Mouse (Mus musculus) CD4-positive, CD25-positive, alpha-beta regulatory T cell, adult 4 months (primary cell): ENCODE results near the gene Mbnl1. TPM values are rescaled to one million over a fixed set of nuclear protein-coding genes. Genes with fewer than 3 reads are reported as not detected.

Experiments
- ATAC-seq: one replicate; pipeline ENCODE4 v1.8.0; 2017
- polyA plus RNA-seq, 2 experiments: library from polyadenylated mRNA; unstranded; fragments of 100-300 nt; shearing (Covaris generic); gene quantifications; one replicate each; pipeline ENCODE4 v1.2.1; 2017

Gene Mbnl1
- polyA plus RNA-seq, 2 experiments from 2014 or later = 862 to 1,011 TPM

- ATAC-seq = peak; percentile 19
Measured at GRCm38 (mm10) chr3:60494774-60495535, 22.3 kb downstream of the Mbnl1 start.

- ATAC-seq = peak; percentile 65
Measured at GRCm38 (mm10) chr3:60496197-60496596, 23.6 kb downstream of the Mbnl1 start.

GRCm38 (mm10) chr3:60498151-60498550 is 25.5 kb downstream of the Mbnl1 start:
- ATAC-seq = no peak

- no peak for ATAC-seq
Measured at GRCm38 (mm10) chr3:60498646-60499045, 26.0 kb downstream of the Mbnl1 start.

DNA sequence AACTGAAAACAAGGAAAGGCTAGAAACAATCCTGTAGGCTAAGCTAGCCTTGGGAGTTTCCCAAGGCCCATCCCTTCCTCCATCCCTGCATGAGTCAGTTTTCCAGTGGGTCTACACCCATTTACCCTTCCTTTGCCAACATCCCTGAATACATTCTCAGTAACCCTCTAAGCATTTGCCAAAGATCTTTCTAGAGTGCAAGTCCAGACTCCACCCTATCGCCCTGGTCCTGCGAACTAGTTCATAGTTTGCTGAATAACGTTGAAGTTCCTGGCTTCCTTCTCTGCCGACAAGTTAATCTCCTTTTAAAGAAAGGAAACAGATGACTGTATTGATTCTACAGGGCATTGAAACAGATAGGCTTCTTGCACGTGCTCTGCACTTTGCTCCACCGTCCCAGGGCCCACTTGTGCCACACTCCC is 26.5 kb downstream of the Mbnl1 start:
- no peak for ATAC-seq

GRCm38 (mm10) chr3:60499718-60500450 is 27.3 kb downstream of the Mbnl1 start:
- no peak for ATAC-seq

DNA sequence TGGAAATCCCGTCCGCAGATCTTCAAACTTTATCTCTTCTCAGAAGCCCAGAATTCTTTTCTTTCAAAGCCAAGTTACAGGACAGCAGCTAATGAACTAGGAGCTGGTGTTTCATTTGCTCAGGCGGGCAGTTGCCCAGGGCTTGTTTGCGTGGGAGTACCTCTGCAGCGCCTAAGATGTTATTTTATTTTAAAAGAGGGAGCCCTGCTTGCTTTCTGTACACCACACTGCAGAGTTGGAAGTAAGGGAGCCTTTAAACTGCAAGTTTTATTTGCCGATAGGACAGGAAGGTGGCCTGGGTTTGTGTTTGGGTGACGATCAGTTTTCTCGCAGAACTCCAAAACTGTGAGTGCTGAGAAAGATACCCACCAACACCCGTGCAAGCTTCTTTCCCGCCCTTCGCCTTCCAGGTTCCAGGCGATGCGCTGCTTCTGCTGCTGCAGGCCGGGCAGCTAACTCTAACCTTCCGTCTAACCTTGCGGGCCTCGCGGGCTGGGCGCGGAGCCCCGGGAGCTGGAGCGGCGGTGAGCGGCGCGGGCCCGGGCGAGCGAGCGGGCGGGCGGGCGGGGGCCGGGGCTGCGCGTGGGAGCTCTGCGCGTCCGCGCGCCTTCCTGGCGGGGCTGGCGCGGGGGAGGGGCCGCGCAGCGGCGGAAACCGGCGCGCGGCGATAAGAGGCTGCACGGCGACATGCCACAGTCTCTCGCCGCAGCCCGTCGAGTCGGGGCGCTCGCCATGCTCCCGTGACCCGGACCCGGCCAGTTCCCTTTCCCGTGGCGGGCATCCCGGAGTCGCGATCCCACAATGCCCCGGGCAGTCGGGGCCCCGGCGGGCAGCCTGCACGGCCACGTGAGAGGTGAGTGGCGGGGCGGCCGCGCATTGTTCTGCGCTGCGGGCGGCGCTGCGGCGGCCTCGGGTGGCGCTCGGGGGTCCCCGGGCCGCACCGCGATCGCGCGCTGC is 28.2 kb downstream of the Mbnl1 start:
- peak; percentile 54 for ATAC-seq

DNA sequence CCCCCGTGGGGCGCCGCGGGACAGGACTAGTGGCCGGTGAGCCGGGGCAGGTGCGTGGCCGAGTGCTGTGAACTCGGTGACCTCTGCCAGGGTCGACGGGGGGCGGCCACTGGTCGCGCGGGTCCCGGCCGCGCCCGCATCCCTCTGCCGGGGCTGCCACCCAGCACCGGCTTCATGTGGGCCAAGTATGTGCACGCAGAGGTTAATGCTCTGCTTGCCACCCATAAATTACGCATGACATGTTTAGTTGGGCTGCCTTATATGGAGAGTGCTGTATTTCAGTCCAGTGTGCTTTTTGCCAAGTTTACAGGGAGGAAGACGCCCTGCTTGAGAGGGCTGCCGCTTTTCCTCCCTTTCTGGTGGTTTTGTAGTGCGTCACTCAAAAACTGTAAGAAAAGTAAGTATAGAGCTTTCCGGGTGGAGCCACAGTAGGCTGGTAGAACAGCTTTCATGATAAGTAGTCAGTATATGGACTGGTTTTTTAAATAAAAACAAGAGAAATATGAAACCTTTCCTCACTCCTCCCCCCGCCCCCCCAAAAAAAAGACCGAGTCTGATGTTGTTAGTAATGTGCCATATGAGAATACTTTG is 29.0 kb downstream of the Mbnl1 start:
- ATAC-seq = peak; percentile 56

- ATAC-seq = no peak
Measured at GRCm38 (mm10) chr3:60502155-60502987, 29.7 kb downstream of the Mbnl1 start.

- ATAC-seq = no peak
Measured at GRCm38 (mm10) chr3:60503196-60503595, 30.6 kb downstream of the Mbnl1 start.

GRCm38 (mm10) chr3:60504775-60505430 is 32.3 kb downstream of the Mbnl1 start:
- no peak for ATAC-seq

DNA sequence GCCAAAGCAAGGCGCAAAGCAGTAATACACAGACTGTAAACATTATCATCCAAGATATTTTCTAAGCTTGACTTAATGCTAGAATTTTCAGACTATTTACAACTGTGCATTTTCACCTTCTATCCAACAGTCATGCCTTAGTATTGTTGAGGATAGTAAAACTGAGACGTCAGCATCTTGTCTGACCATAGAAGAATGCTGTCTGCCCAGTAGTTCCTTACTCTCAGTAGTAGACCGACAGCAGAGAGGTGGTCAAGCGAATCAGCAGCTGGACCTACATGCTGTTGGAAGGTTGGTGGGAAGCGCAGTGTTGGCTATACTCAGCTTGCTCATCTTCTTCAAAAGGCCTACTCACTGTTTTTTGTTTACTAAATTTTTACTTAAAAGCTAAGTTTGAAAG is 34.2 kb downstream of the Mbnl1 start:
- ATAC-seq = no peak

- no peak for ATAC-seq
Measured at GRCm38 (mm10) chr3:60507496-60507895, 34.9 kb downstream of the Mbnl1 start.

- ATAC-seq = no peak
Measured at GRCm38 (mm10) chr3:60507979-60508378, 35.3 kb downstream of the Mbnl1 start.

GRCm38 (mm10) chr3:60511197-60511596 is 38.6 kb downstream of the Mbnl1 start:
- no peak for ATAC-seq

GRCm38 (mm10) chr3:60513337-60513736 is 40.7 kb downstream of the Mbnl1 start:
- ATAC-seq = peak; percentile 16

DNA sequence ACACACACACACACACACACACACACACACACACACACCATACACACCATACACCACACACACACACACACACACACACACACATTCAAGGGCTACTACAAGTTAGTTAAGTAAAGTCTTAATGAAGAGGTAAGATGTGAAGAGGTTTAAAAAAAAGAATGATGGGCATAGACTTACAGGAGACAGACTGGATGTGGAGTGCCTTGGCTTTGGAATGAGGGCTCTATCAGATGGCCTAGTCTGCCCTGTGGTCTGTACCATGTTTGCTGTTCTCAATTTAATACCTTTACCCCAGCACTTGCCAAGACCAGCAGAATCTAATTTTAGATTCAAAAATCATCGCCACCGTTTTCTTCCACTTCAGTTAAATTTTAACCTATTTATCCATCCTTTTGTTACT is 41.1 kb downstream of the Mbnl1 start:
- no peak for ATAC-seq

GRCm38 (mm10) chr3:60515430-60515829 is 42.8 kb downstream of the Mbnl1 start:
- no peak for ATAC-seq

DNA sequence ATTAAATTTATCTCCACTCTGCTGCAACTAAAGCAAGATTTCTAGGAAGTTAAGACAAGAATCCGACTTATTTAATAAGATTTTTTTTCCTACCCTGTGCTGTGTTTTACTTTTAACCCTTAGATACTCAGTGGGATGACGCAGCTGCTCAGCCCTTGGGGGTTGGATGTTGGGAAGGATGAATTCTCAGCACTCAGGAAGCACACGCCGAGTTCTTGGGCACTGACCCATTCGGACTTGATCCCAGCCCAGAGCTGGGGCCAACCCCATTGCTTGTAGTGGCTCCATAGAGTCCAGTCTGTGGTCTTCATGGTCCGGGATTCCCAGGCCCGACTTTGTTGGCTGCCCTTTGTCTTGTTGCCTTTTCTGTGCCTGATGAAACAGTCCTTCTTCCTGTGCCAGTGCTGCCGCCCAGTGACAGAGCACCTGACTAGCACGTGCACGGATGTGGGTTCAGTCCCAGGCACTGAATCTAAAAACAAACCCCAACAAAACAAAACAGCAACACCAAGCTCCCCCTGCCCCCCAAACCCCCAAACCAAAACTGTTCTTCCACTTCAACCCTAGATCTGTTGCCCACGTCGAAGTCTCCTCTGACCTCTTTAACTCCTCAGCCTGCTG is 43.5 kb downstream of the Mbnl1 start:
- ATAC-seq = peak; percentile 88

DNA sequence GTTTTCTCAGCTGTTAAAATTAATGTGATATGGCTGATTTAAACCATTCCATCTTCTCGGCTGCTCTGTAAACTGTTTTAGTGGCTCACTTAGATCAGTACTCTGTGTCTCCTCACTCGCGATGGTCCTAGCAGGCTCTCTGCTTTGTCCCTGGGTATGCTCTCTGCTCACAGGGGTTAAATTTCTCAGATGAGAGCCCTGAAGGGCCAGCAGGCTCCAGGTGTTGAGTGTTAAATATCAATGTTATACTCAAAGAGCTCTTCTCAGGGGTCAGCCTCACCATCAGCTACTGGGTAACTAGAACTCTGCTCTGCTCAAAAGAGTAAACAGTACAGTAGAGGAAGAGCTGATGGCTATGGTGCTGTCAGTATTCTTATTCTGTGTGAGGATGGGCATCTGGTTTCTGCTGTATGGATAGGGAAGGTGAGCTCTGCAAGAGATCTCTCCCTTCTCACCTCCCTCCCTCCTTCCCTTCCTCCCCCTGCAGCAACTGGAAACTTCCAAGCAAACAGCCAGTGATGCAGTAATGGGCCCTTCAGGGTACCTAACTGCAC is 44.7 kb downstream of the Mbnl1 start:
- ATAC-seq = no peak
